Mouse (Mus musculus) neural tube, embryonic 14.5 days (tissue): ENCODE results near the gene Disp1. TPM values are rescaled to one million over a fixed set of nuclear protein-coding genes. Genes with fewer than 3 reads are reported as not detected.

Source experiments
- ATAC-seq: fragments of 200-750 bp; cut with Nextera tagmentation; 2 replicates; pipeline ENCODE4 v1.8.0; 2017; ENCODE audit warnings: low read depth, mild to moderate bottlenecking, moderate TSS enrichment, moderate library complexity
- H3K27ac ChIP-seq: fragments of 300-500 bp; sonication (generic); 2 replicates; pipeline ENCODE4 v1.5.1; 2014; ENCODE audit warnings: low read depth, mild to moderate bottlenecking, control low read depth, low read length, moderate library complexity, mixed read lengths
- H3K27me3 ChIP-seq: fragments of 300-500 bp; sonication (generic); 2 replicates; pipeline ENCODE4 v1.6.1; 2014; ENCODE audit warnings: low read length; ENCODE audit not compliant: control insufficient read depth, insufficient read depth
- H3K36me3 ChIP-seq: fragments of 300-500 bp; sonication (generic); 2 replicates; pipeline ENCODE4 v1.6.1; 2014; ENCODE audit warnings: low read length, mixed read lengths; ENCODE audit not compliant: control insufficient read depth, insufficient read depth
- H3K4me1 ChIP-seq: fragments of 300-500 bp; sonication (generic); 2 replicates; pipeline ENCODE4 v1.6.1; 2014; ENCODE audit warnings: low read length; ENCODE audit not compliant: control insufficient read depth, insufficient read depth
- H3K4me2 ChIP-seq: fragments of 300-500 bp; sonication (generic); 2 replicates; pipeline ENCODE4 v1.6.1; 2014; ENCODE audit warnings: mild to moderate bottlenecking, low read depth, low read length, control low read depth
- H3K4me3 ChIP-seq: fragments of 300-500 bp; sonication (generic); 2 replicates; pipeline ENCODE4 v1.5.1; 2014; ENCODE audit warnings: low read depth, low read length, control low read depth, mixed read lengths
- H3K9ac ChIP-seq: fragments of 300-500 bp; sonication (generic); replicated peaks from 2 replicates; pipeline ENCODE4 v1.6.1; 2014; ENCODE audit warnings: low read depth, mild to moderate bottlenecking, control low read depth, low read length, mixed read lengths
- H3K9me3 ChIP-seq: fragments of 300-500 bp; sonication (generic); 2 replicates; pipeline ENCODE4 v1.6.1; 2016; ENCODE audit warnings: low read length; ENCODE audit not compliant: control insufficient read depth
- WGBS: fragments of 180-500 bp; shearing (Covaris S2); extraction: QIAGEN DNeasy Blood & Tissue Kit; methylation state at CpG from one replicate; pipeline ENCODE4 v1.1.7; 2014; 5-methylcytosine and 5-hydroxymethylcytosine counted together
- polyA plus RNA-seq: library from polyadenylated mRNA; unstranded; fragments of >200 nt; fragmentation: Nextera tagmentation; extraction: Ambion mirVana; gene quantifications from 2 replicates; pipeline ENCODE4 v1.2.1, GENCODE M21; 2014

The Disp1 gene
- polyA plus RNA-seq, 1 experiment from 2014 or later, result 9.7 TPM

- 76% methylated on average over 2 of the region's 2 CpGs for WGBS
- ATAC-seq, result no peak
- Histone ChIP-seq H3K9ac (no peak overlapping the region), H3K4me1 (0 out of 2 replicates have a peak, but pooled peaks cover under 1% of the 10 kb centered on the region), H3K27me3 (no peaks in the 10 kb centered on the region), H3K4me3 (no peak overlapping the region), H3K4me2 (no peak overlapping the region), H3K36me3 (no peaks in the 10 kb centered on the region), H3K9me3 (no peaks in the 10 kb centered on the region), H3K27ac (no peak overlapping the region)
Measured at GRCm38 (mm10) chr1:183060611-183061010, 160.7 kb downstream of the Disp1 start.

- Histone ChIP-seq H3K9ac (no peak overlapping the region), H3K9me3 (no peaks in the 10 kb centered on the region), H3K27me3 (no peaks in the 10 kb centered on the region), H3K4me3 (no peak overlapping the region), H3K27ac (no peak overlapping the region), H3K36me3 (no peaks in the 10 kb centered on the region), H3K4me2 (no peak overlapping the region), H3K4me1 (peaks cover 4% of the 10 kb centered on the region; the same call in 1 of the 2 replicates)
- ATAC-seq, result peak; percentile 34; the same call in 1 of the 2 replicates
- WGBS, result 40% methylated on average over 3 of the region's 3 CpGs
Measured at GRCm38 (mm10) chr1:183056289-183056655, 165.1 kb downstream of the Disp1 start.

GRCm38 (mm10) chr1:183055608-183056288 lies 165.6 kb downstream of the Disp1 start:
- Histone ChIP-seq H3K9ac (no peak overlapping the region), H3K4me2 (no peak overlapping the region), H3K4me3 (no peak overlapping the region), H3K4me1 (peaks cover 4% of the 10 kb centered on the region; the same call in 1 of the 2 replicates), H3K27me3 (no peaks in the 10 kb centered on the region), H3K9me3 (no peaks in the 10 kb centered on the region), H3K27ac (no peak overlapping the region), H3K36me3 (no peaks in the 10 kb centered on the region)
- 42% methylated on average over 2 of the region's 2 CpGs for WGBS
- ATAC-seq, result peak; percentile 63; the same call in 1 of the 2 replicates

GRCm38 (mm10) chr1:183052663-183053062 lies 168.7 kb downstream of the Disp1 start:
- Histone ChIP-seq H3K4me2 (no peak overlapping the region), H3K36me3 (no peaks in the 10 kb centered on the region), H3K27me3 (no peaks in the 10 kb centered on the region), H3K4me1 (peaks cover 9% of the 10 kb centered on the region; the same call in 1 of the 2 replicates), H3K9ac (no peak overlapping the region), H3K4me3 (no peak overlapping the region), H3K9me3 (no peaks in the 10 kb centered on the region), H3K27ac (no peak overlapping the region)
- no peak for ATAC-seq
- 82% methylated on average over 7 of the region's 7 CpGs for WGBS

- Histone ChIP-seq H3K4me3 (no peak overlapping the region), H3K4me2 (no peak overlapping the region), H3K27ac (no peak overlapping the region), H3K27me3 (no peaks in the 10 kb centered on the region), H3K4me1 (peaks cover 15% of the 10 kb centered on the region), H3K9me3 (no peaks in the 10 kb centered on the region), H3K9ac (no peak overlapping the region), H3K36me3 (no peaks in the 10 kb centered on the region)
- whole genome bisulfite sequencing, result 63% methylated on average over 6 of the region's 6 CpGs
- no peak; the same call in 1 of the 2 replicates for ATAC-seq
Measured at GRCm38 (mm10) chr1:183049295-183049694, 172.0 kb downstream of the Disp1 start.

GRCm38 (mm10) chr1:183047913-183048523 lies 173.3 kb downstream of the Disp1 start:
- Histone ChIP-seq H3K9ac (no peak overlapping the region), H3K27ac (no peak overlapping the region), H3K9me3 (no peaks in the 10 kb centered on the region), H3K27me3 (no peaks in the 10 kb centered on the region), H3K36me3 (no peaks in the 10 kb centered on the region), H3K4me2 (no peak overlapping the region), H3K4me3 (no peak overlapping the region), H3K4me1 (peaks cover 15% of the 10 kb centered on the region)
- no peak for ATAC-seq
- 45% methylated on average over 5 of the region's 5 CpGs for whole genome bisulfite sequencing

GRCm38 (mm10) chr1:183047191-183047912 lies 174.0 kb downstream of the Disp1 start:
- no peak overlapping the region for H3K9ac ChIP-seq
- ATAC-seq, result no peak
- no peaks in the 10 kb centered on the region for H3K9me3 ChIP-seq
- 38% methylated on average over 7 of the region's 7 CpGs for WGBS
- H3K4me3 ChIP-seq, result no peak overlapping the region
- H3K27ac ChIP-seq, result no peak overlapping the region
- peaks cover 15% of the 10 kb centered on the region for H3K4me1 ChIP-seq
- no peaks in the 10 kb centered on the region for H3K27me3 ChIP-seq
- H3K4me2 ChIP-seq, result no peak overlapping the region
- no peaks in the 10 kb centered on the region for H3K36me3 ChIP-seq

- no peak overlapping the region for H3K4me3 ChIP-seq
- H3K27me3 ChIP-seq, result no peaks in the 10 kb centered on the region
- H3K36me3 ChIP-seq, result no peaks in the 10 kb centered on the region
- 34% methylated on average over 12 of the region's 12 CpGs for WGBS
- peaks cover 15% of the 10 kb centered on the region for H3K4me1 ChIP-seq
- H3K27ac ChIP-seq, result no peak overlapping the region
- no peak overlapping the region for H3K9ac ChIP-seq
- ATAC-seq, result no peak
- no peak overlapping the region for H3K4me2 ChIP-seq
- H3K9me3 ChIP-seq, result no peaks in the 10 kb centered on the region
Measured at GRCm38 (mm10) chr1:183046081-183046480, 175.2 kb downstream of the Disp1 start.
